Mouse (Mus musculus): ENCODE data around the gene Grm1.
"Not testable (repeated sequence)": the region's sequence is repeated elsewhere in the genome, so short reads cannot be mapped to it uniquely, and the experiment has no call there.

The Grm1 gene

DNA sequence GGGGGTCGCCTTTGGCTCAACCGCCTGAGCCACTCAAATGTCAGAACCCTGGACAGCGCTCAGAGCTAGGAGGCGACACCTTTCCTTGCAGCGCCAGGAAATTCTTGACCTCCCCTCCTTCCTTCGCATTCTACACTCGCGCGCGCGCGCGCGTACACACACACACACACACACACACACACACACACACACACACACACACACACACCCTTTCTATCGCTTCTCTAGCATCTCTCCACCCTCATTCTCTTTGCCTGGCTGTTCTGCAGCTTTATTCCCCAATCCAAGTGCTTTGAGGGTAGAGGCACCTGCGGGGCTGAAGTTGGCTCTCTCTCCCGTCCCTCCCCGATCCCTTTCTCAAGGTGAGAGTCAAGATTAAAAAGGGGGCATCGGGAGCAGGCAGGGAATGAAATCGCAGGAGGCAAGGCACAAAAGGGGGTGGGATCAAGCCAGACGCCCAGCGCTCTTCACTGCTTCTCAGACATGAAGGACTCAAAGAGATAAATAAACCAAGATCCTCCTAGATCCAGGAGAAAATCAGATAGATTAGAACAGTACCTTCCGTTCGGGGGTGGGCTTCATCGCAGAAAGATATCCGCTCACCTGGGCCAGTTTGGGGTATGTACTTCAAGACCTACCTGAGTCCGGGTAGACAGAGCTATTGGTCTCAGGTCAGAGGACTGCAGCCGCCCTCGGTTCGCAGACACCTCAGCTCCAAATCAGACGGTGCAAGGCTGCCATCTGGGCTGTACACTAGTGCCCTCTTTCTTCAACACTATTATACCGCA, at the start of gene Grm1:
Gene Grm1 (minus strand): TSS at position 746 of the 788 bp plus-strand sequence.
- no peak for DNase-seq (ENCODE audit: low read depth in 1 of 2, low spot score in 2 of 2)

DNA sequence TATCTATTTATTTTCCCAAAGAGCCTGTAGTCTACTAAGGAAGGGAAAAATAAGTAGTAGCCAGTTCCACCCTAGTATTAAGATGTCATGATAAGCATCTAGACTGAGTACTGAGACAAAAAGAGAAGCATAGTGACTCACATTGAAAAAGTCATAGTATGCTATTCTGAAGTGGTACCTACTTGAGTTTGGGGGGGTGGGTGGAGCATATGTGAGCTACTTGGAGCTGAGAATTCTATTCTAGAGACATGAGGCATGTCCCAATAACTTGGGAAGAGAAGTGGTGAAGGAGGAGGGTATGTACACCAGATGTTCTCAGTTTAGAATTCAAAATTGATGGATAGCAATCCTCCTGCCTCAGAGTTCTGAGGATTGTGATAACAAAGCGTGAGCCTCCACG, 39.6 kb upstream of the Grm1 start:
- DNase-seq (ENCODE audit: low read depth in 1 of 2, low spot score in 2 of 2): no peak

DNA sequence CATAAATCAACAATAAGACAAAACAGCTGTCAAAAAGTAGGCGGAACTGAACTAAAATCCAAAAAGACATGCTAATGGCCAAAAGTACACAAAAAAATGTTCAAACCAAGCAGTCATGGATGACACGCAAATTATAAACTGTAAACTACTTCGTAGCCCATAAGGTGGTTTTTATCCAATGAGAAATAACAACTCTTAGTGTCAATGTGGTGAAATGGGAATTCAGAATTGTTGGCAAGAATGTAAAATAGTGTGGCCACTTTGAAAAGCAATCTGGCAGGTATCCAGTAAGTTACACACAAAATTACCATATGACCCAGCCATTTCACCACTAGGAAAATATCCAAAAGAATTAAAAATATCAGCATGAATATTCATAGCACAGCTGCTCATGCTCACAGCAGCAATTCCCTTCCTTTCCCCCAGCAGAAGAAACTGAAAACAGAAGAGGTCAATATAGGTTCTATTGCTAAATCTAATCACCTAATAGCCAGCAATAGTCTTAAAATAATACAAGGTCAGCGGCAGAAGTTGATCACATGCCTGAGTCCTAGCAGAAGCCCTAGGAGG, 16.4 kb upstream of the Grm1 start:
- DNase-seq (ENCODE audit: low read depth in 1 of 2, low spot score in 2 of 2): no peak

DNA sequence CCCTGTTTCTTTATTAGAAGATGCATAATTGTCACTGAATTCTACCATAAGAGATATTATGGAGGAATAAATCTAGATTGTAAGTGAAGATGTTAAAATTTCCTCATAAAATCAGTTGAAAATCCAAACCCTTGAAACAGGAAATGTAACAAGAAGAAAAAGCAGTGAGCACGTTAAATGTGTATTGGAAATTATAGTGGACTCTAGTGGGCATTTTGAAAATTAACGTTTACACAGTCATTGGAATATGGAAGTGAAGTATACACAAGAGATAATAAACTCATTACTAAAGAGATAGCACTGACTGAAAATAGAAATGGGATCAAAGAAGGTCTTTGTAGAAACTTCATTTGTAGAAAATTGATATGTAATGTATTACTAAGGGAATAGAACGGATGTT, 4.2 kb upstream of the Grm1 start:
- DNase-seq (ENCODE audit: low read depth in 1 of 2, low spot score in 2 of 2): no peak

DNA sequence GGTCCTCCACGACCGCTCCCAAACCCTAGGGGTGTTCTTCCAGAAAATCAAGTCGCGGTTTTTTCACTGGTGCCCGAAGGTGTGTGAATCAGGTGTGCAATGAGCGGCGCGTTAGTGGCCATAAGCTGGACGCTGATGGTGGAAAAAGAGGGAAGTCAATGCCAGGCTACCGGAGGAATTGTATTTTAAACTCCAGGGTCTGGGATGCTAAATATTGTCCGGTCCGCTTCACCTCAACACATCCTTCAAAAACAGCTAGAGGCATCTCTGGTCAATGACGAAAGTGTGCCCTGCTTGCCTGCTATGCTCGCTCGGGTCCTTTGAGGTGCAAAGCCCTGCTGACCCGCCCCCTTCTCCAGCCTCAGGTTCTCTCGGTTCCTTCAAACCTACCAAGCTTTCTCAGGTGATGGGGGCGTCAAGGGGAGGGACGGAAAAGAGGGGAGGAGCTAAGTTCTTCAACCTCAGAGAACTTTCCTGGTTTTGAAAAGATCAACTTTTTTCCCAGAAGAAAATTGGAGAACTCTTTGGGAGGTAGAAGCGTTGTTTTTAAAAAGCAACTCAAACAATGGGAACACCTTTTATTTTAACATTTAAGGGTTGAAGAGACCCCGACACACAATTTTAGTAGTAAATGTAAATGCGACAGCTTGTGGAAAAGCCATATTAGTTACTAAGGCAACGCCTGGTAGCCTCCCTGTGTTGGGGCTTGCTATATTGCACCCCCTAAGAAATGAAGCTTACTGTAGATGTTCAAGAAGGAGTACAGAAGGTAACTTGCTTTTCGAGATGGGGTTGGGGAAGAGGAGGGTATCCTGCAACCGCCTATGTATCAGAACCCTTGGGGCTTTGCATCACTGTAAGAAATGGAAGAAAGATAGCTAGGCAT, 1.2 kb downstream of the Grm1 start:
- no peak for DNase-seq (ENCODE audit: low read depth in 1 of 2, low spot score in 2 of 2)

DNA sequence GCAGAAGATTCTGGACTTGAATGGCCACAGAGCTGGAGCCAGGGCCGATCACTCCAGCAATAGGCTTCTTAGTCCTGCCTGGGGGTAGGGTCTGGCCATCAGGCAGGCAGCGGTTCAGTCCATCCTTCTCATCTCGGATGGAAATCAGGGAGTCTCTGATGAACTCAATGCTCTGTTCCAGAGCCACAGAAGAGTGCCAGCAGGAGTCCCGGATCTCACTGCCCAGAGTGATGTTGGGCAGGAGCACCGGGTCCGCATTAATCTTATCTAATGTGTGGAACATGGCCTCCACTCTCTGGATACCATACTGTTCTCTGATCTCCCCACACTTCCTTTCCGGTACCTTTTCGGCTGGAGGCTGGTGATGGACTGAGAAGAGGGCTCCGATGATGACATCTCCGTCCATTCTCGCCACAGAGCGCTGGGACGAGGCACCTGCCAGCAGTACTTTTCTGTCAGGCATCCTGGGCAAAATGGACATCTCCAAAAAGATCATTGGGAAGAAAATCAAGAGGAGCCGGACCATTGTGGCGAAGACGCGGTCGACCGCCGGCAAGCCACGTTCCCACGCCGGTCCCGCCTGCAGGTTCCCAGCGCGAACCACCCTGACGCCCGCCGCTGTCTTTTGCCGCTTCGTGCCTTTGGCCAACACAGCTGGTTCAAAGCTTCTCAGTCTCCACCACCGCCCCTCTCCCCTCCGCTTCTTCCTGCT, 2.0 kb downstream of the Grm1 start:
- DNase-seq (ENCODE audit: low read depth in 1 of 2, low spot score in 2 of 2): no peak

DNA sequence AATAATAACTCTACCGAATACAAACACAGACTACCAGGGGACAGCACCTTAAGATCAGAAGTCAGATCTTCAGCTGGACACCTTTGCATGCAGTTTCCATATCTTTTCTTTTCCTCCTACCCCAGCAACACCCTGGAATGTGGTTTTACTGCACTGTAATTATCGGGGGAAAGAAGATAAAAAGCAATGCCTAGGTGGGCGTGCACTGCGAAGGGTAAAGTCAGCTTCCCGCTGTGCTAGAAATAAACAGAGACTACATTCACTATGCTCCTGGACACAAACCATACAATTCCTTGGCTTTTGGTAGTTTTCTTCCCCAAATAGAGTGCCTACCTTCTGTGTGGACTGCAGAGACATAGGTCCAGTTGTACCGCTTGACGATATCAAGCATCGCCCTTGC, 2.6 kb downstream of the Grm1 start:
- DNase-seq (ENCODE audit: low read depth in 1 of 2, low spot score in 2 of 2): no peak

DNA sequence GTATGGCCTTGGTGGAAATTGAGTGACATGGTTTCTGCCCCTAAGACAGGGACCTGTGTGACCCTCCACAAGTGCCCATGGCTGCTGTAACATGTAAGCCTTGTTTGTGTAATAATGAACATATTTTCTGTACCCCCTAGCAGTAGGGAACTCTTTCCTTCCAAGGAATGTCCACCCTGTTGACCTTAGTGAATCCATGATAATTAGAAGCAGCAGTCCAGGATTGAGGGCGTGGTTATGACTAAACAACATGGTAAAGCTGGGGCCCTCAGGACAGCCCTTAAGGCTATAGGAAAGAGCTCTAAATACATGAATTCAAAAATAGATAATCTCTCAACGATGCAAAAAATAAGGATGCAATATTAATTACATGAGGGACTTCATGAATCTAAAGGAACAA, 17.0 kb downstream of the Grm1 start:
- no peak for DNase-seq (ENCODE audit: low read depth in 1 of 2, low spot score in 2 of 2)

DNA sequence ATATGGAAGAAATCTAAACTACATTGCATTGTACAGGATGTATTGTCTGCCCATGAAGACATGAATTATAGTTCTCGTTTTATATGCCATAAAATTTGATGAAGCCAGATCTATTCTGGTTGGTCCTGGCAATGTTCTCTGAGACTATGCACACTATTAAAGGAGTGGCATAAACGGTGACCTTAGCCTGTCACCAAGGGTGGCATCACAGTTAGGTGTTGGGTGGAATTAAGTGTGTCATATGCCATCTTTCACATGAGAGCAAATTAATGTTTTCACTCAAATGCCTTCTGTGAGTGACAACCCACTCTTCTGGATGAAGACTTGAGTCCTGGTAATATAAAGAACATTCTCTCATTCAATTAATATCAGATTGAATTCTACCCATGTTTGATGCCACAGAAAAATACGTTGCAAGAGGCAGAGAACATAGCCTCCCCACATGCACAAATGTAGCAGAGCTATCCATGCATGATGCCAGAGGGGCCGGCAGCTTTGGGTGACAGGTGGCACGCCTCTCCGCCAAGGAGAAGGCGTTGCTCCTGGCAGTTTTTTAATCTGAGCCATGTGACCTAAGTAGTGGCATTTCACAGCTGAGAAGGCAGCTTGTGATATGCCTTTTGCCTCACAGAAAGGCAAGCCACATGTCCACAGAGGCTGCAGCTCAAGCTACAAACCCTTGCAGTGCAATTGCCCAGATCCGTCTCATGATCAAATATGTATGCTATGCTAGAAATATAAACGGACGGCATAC, 20.7 kb downstream of the Grm1 start:
- no peak for DNase-seq (ENCODE audit: low read depth in 1 of 2, low spot score in 2 of 2)

DNA sequence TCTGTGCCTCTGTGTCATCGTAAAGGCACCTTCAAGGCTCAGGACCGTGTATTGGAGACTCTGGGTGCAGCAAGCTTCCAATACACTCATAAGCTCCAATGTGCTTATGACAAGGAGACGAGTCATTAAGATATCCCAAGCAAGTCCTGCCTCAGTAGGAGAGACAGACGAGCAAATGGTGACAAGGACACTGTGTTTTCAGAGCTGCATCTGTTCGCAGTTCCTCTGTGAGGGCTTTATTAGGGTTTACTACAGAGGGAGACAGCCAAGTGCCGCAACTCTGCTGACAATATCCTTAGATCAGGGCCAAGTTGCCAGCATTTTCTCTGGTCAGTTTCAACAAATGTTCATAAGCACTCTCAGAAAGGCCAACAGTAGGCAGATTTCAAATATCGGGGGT, 32.8 kb downstream of the Grm1 start:
- DNase-seq (ENCODE audit: low read depth in 1 of 2, low spot score in 2 of 2): no peak

DNA sequence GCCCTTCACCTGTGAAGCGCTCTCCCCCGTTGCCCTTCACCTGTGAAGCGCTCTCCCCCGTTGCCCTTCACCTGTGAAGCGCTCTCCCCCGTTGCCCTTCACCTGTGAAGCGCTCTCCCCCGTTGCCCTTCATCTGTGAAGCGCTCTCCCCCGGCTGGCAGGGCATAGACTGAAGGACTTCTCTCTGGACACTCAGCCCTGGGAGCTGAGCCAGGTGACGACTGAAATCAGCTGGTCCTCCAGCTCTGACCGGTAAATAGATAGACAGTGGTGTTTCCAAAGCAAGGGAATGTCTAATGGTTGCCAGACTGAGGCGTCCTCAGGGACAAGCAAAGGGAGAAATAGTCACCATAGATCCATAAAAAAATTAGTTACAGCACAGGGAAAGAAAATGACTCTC, 36.7 kb downstream of the Grm1 start:
- not testable (repeated sequence) for DNase-seq (ENCODE audit: low read depth in 1 of 2, low spot score in 2 of 2)

DNA sequence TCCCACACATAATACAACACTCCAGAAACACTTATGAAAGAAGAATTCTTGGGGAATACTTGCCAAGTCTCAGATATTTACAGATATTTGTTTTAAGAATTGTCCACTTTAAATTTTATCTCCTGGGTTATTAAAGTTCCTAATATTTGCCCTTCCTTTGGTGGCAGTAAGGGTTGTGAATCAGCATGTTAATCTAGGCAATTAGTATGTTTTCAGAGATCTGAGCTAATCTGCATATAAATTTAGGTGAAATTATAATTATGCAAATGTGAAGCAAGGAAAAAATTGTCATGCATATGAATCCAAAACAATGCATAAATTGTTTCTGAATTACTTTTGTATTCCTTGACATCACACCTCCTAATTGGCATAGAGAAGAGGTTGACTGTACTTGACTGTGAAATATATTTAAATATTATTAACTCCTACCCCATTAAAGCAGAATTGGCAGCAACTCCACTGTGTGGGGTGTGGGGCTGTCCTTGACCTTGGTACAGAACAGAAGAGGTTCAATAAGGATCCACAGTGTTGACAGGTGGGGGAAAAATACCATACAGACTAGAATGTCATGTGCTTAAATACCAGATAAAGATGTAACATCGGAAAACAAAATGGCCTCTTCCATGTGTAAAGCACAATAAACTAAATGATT, 37.6 kb downstream of the Grm1 start:
- no peak for DNase-seq (ENCODE audit: low read depth in 1 of 2, low spot score in 2 of 2)

DNA sequence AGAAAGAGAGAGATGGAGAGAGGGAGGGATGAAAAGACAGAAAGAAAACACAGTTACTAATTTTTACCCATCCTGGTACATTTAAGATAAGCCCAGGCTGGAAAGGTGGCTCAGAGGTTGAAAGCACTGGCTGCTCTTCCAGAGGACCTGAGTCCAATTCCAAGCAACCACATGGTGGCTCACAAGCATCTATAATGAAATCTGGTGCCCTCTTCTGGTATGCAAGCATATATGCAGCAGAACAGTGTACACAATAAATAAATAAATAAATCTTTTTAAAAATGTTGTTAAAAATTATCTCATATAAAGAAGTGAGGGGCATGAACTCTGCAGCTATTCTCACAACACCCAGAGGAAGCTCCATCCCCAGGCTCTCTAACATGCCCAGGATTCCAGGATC, 42.8 kb downstream of the Grm1 start:
- DNase-seq (ENCODE audit: low read depth in 1 of 2, low spot score in 2 of 2): no peak

DNA sequence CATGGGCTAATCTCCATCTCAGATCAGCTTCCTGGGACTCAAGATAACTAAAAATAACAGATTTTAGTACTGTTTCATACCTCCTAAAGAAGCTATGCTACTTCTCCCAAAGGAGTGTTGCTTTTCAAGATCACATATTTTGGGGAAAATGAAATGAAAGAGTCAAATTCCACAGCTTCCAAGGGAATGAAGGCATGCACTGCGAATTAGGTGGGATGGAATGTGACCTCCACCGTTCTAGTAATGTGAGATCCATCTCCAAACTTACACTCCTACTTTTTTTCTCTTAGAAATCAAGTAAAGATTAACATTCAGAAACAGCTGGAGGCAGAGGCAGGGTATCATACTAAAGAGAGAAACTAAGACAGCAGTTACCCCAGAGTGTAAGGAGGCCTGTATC, 49.9 kb downstream of the Grm1 start:
- no peak for DNase-seq (ENCODE audit: low read depth in 1 of 2, low spot score in 2 of 2)

DNA sequence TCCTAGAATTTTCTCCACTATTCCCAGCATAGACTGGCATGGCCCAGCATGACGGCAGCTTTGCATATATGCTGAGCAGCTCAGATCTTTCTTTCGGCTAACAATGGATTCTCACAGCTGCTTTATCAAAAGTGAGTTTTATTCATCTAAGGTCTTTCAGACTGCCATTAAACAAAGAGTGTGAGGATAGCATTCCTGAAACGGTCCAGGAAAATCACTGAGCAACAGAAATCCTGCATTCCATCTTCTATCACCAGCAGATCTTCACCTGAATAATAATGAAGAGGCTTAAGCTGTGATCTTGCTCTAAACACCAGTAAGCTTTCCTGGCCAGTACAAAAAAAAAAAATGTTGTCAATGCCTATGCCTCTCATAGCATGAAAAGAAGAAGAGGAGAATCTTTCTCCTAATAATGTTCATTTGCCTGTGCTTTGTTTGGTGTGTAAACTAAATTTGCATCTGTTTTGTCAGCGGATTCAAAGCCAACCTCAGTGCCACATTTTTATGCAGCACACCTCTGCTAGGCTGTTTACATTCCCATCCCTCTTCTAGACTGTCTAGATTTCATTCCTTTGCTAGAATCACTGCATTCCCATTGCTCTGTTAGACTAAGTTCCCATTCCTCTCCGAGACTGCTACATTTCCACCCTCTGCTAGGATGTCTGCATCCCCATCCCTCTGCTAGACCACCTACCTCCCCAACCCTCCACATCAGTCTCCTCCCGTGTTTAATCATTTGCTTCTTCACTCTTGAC, 56.2 kb downstream of the Grm1 start:
- no peak for DNase-seq (ENCODE audit: low read depth in 1 of 2, low spot score in 2 of 2)

DNA sequence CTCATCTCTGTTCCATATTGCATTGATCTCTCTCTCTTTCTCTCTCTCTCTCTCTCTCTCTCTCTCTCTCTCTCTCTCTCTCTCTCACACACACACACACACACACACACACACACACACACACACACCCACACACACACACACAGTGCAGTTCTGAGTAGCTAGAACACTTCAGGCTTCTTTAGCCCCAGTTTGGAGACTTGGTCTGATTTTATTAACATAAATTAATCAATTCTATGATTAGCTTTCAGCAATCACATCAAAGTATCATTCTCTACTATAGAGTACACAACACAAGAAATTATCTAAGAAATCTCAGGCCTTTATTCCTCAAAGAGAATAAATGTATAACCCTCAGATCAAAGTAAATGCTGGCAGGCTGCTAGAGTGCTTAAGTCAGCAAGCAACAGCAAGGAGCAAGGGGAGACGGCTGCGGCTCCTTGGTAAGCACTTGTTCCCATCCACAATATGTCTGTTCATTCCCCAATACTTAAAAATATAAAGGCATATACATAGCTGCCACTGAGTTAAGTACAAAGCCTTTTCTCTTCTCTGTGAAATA, 63.1 kb downstream of the Grm1 start:
- DNase-seq (ENCODE audit: low read depth in 1 of 2, low spot score in 2 of 2): no peak

DNA sequence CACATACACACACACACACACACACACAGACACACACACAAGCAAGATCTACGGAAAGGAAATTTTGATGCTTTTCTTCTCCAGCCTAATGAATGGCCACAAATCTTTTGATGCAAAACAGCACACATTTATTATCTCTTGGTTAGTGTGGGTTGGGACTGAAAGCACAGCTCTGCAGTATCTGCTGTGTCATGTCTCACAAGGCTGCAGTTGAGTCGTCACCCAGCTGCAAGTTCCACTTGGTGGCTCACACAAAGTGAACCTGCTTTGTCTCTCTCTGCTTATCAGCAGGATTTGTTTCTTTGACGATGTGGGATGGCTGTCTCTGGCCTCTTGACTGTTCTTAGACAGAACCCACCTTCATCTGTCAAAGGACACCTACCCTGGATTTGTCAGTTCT, 68.5 kb downstream of the Grm1 start:
- DNase-seq (ENCODE audit: low read depth in 1 of 2, low spot score in 2 of 2): no peak

DNA sequence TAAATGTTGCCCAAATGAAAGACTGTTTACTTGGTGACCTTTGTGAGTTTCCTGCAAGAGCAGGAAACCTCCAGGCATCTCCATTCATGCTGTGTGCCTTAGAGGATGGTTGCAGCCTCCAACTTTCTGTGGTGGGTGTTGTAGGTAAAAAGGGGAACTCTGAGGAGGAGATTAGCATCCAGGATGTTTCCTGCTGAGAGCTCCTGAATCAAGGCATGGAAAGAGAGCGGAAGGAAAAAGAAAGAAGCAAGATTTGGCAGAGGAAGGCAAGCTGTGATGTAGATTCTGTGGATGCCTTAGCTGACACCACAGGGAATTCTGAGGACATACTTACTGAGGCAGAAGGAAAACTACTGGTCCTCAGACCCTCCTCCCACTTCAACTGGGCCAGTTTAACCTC, 85.4 kb downstream of the Grm1 start:
- DNase-seq (ENCODE audit: low read depth in 1 of 2, low spot score in 2 of 2): no peak

DNA sequence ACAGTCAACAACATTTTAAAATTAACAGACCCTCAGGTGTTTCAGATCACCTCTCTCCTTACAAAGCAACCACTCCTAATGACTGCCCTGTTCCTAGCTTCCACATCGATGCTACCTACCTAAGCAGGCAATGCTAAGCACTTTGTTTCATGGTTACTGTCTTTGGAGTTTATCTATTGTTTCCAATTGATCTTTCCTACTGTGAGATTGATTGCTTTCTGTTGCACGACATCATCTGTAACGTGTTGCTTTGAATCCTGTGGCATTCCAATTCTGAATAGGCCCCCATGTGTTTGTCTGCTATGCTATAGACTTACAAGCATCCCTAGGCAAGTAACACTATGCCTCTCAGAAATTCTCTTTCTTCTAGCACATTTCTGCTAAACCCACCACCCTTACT, 90.4 kb downstream of the Grm1 start:
- no peak for DNase-seq (ENCODE audit: low read depth in 1 of 2, low spot score in 2 of 2)
